ENCODE assay signal across 8 mouse cellular contexts in genomic region chr14:61555931-61556288, GRCm38 (mm10). TPM values are rescaled to one million over a fixed set of nuclear protein-coding genes. Genes with fewer than 3 reads are reported as not detected.
DNase-seq lines count a peak whose midpoint lies in the region; ATAC-seq and TF ChIP-seq lines count a peak whose summit lies in the region.

No protein-coding gene starts in this region.

- peaks cover 3% of the 10 kb centered on the region for H3K4me1 ChIP-seq in liver, adult 2 months (ENCODE audit: control insufficient read depth, insufficient read depth, low read length)
- no peaks in the 10 kb centered on the region for H3K4me1 ChIP-seq in cortical plate, adult 2 months (ENCODE audit: control insufficient read depth, insufficient read depth, low read length)
- peaks cover 13% of the 10 kb centered on the region for H3K4me1 ChIP-seq in hindbrain, embryonic 15.5 days (replicated peaks)
- H3K4me1 ChIP-seq in midbrain, postnatal 0 days (ENCODE audit: insufficient read depth, low read length), result no peaks in the 10 kb centered on the region

- peak overlapping the region; percentile 91 for H3K4me3 ChIP-seq in liver, adult 2 months (ENCODE audit: insufficient read depth, low read depth, low read length)
- H3K4me3 ChIP-seq in cortical plate, adult 2 months (ENCODE audit: insufficient read depth, low read length), result peak overlapping the region; percentile 92
- H3K4me3 ChIP-seq in hindbrain, embryonic 15.5 days, result peak overlapping the region; percentile 81
- peak overlapping the region; percentile 73 for H3K4me3 ChIP-seq in midbrain, postnatal 0 days (ENCODE audit: low read depth, low read length)

- H3K4me2 ChIP-seq in hindbrain, embryonic 15.5 days, result peak overlapping the region; percentile 80
- H3K4me2 ChIP-seq in midbrain, postnatal 0 days (ENCODE audit: low read depth, low read length, poor library complexity, severe bottlenecking), result peak overlapping the region; percentile 73

- no peaks in the 10 kb centered on the region; the same call in 1 of the 2 replicates for H3K79me2 ChIP-seq in liver, adult 2 months (ENCODE audit: control insufficient read depth, insufficient read depth, low read length)

- no peak for TF ChIP-seq CTCF in liver, adult 2 months (IDR thresholded peaks at IDR 0.05; ENCODE audit: low read depth, low read length)
- TF ChIP-seq CTCF in cortical plate, adult 2 months (IDR thresholded peaks at IDR 0.05; ENCODE audit: extremely low read depth, insufficient read depth, low read length), result no peak
- no peak for TF ChIP-seq CTCF in midbrain, postnatal 0 days (IDR thresholded peaks at IDR 0.05)

- H3K36me3 ChIP-seq in liver, adult 2 months (ENCODE audit: control insufficient read depth, insufficient read depth, low read length), result peaks cover 2% of the 10 kb centered on the region
- no peaks in the 10 kb centered on the region for H3K36me3 ChIP-seq in hindbrain, embryonic 15.5 days
- H3K36me3 ChIP-seq in midbrain, postnatal 0 days (ENCODE audit: insufficient read depth, low read length), result no peaks in the 10 kb centered on the region

- no peaks in the 10 kb centered on the region for H3K27me3 ChIP-seq in liver, adult 2 months (ENCODE audit: control insufficient read depth, insufficient read depth, low read length)
- H3K27me3 ChIP-seq in hindbrain, embryonic 15.5 days, result no peaks in the 10 kb centered on the region
- H3K27me3 ChIP-seq in midbrain, postnatal 0 days (ENCODE audit: insufficient read depth, low read length), result no peaks in the 10 kb centered on the region

- peak overlapping the region; percentile 69 for H3K27ac ChIP-seq in liver, adult 2 months (replicated peaks; ENCODE audit: insufficient read depth, low read depth, low read length)
- H3K27ac ChIP-seq in cortical plate, adult 2 months (ENCODE audit: insufficient read depth, low read length), result peak overlapping the region; percentile 91; the same call in 1 of the 2 replicates
- peak overlapping the region; percentile 87 for H3K27ac ChIP-seq in hindbrain, embryonic 15.5 days (replicated peaks)
- H3K27ac ChIP-seq in midbrain, postnatal 0 days (ENCODE audit: low read depth, low read length), result peak overlapping the region; percentile 90

- TF ChIP-seq POLR2A in liver, adult 2 months (IDR thresholded peaks at IDR 0.05; ENCODE audit: extremely low read depth, insufficient read depth, low read length), result no peak
- TF ChIP-seq POLR2A in cortical plate, adult 2 months (IDR thresholded peaks at IDR 0.05; ENCODE audit: extremely low read depth, insufficient read depth, low read length), result no peak

- peak overlapping the region; percentile 96 for H3K9ac ChIP-seq in liver, adult 2 months (ENCODE audit: low read depth, low read length)
- peak overlapping the region; percentile 66 for H3K9ac ChIP-seq in hindbrain, embryonic 15.5 days
- H3K9ac ChIP-seq in midbrain, postnatal 0 days (replicated peaks; ENCODE audit: low read length, poor library complexity, severe bottlenecking), result peak overlapping the region; percentile 79

- no peaks in the 10 kb centered on the region for H3K9me3 ChIP-seq in hindbrain, embryonic 15.5 days
- no peaks in the 10 kb centered on the region for H3K9me3 ChIP-seq in midbrain, postnatal 0 days (ENCODE audit: low read length)

- DNase-seq in liver, adult 2 months (ENCODE audit: extremely low read depth, low read depth, low spot score), result peak; percentile 66
- no peak for DNase-seq in liver
- no peak for DNase-seq in midbrain, postnatal 0 days (ENCODE audit: low spot score)
- no peak for DNase-seq in adrenal gland, adult 8-10 months
- DNase-seq in layer of hippocampus, adult 9-10 months (ENCODE audit: low spot score), result no peak
- no peak for DNase-seq in spleen, adult 12 weeks (ENCODE audit: low spot score)

- ATAC-seq in hindbrain, embryonic 15.5 days (ENCODE audit: low FRiP score, low read depth), result no peak
- ATAC-seq in midbrain, postnatal 0 days (ENCODE audit: low FRiP score), result no peak

- 4% methylated on average over 6 of the region's 6 CpGs for WGBS in liver, adult 2 months
- 6% methylated on average over 6 of the region's 6 CpGs for WGBS in hindbrain, embryonic 15.5 days
- WGBS in midbrain, postnatal 0 days, result 4% methylated on average over 6 of the region's 6 CpGs

RNA-seq across cellular contexts. Expression of gene Spryd7, which starts 0.8 kb away (rescaled TPM):
- 19.5 and 20.7 TPM in 2 replicates for total RNA-seq in liver, adult 2 months (2014; rRNA removed)
- polyA plus RNA-seq in liver, adult 2 months (2012; rRNA removed), result 15.1 and 17.5 TPM in 2 replicates
- 33.7 and 35.5 TPM in 2 replicates for polyA plus RNA-seq in cortical plate, adult 2 months (2012; rRNA removed)
- polyA plus RNA-seq in hindbrain, embryonic 15.5 days (2015; fragmentation: Nextera tagmentation; extraction: Ambion mirVana), result 52.1 and 55.2 TPM in 2 replicates
- total RNA-seq in midbrain, postnatal 0 days (2014; rRNA removed), result 37.4 and 44.3 TPM in 2 replicates
- 66.9 and 67.0 TPM in 2 replicates for polyA plus RNA-seq in midbrain, postnatal 0 days (2015; fragmentation: Nextera tagmentation; extraction: Ambion mirVana)
- 10 to 100 TPM; 19.3 to 21.7 (median 19.8) TPM for total RNA-seq in adrenal gland, adult 8-10 months (2022)

RNA-seq across cellular contexts. Expression of gene Trim13, which starts 42.1 kb away (rescaled TPM):
- 1.0 and 1.2 TPM in 2 replicates for total RNA-seq in liver, adult 2 months (2014; rRNA removed)
- 0.20 and 0.64 TPM in 2 replicates for polyA plus RNA-seq in liver, adult 2 months (2012; rRNA removed)
- 13.1 and 14.3 TPM in 2 replicates for polyA plus RNA-seq in cortical plate, adult 2 months (2012; rRNA removed)
- polyA plus RNA-seq in hindbrain, embryonic 15.5 days (2015; fragmentation: Nextera tagmentation; extraction: Ambion mirVana), result 39.8 and 41.7 TPM in 2 replicates
- total RNA-seq in midbrain, postnatal 0 days (2014; rRNA removed), result 17.0 and 21.7 TPM in 2 replicates
- polyA plus RNA-seq in midbrain, postnatal 0 days (2015; fragmentation: Nextera tagmentation; extraction: Ambion mirVana), result 32.7 and 33.6 TPM in 2 replicates
- total RNA-seq in adrenal gland, adult 8-10 months (2022), result 10 to 100 TPM in 2 of 4 experiments, 1 to 10 TPM in 2; 7.8 to 12.4 (median 10.5) TPM

RNA-seq across cellular contexts. Expression of gene Kcnrg, which starts 51.3 kb away (rescaled TPM):
- 0.07 TPM in 1 of 2 replicates, not detected in the other for total RNA-seq in liver, adult 2 months (2014; rRNA removed)
- polyA plus RNA-seq in liver, adult 2 months (2012; rRNA removed), result not detected in 2 replicates
- 0.48 and 0.49 TPM in 2 replicates for polyA plus RNA-seq in cortical plate, adult 2 months (2012; rRNA removed)
- 3.0 and 3.3 TPM in 2 replicates for polyA plus RNA-seq in hindbrain, embryonic 15.5 days (2015; fragmentation: Nextera tagmentation; extraction: Ambion mirVana)
- total RNA-seq in midbrain, postnatal 0 days (2014; rRNA removed), result 4.1 and 4.4 TPM in 2 replicates
- 2.2 and 2.5 TPM in 2 replicates for polyA plus RNA-seq in midbrain, postnatal 0 days (2015; fragmentation: Nextera tagmentation; extraction: Ambion mirVana)
- under 1 TPM in 3 of 4 experiments, not detected in 1; 0.14 to 0.46 (median 0.25) TPM for total RNA-seq in adrenal gland, adult 8-10 months (2022)
